Mouse (Mus musculus) C2C12 (cell line): Measurements from ENCODE around the gene Zfp941.

ENCODE experiments used
- CEBPB ChIP-seq: IDR thresholded peaks from one replicate; pipeline ENCODE4 v1.6.1; 2011; ENCODE audit warnings: low read depth, mild to moderate bottlenecking, control low read depth, moderate library complexity
- CTCF ChIP-seq: IDR thresholded peaks from one replicate; pipeline ENCODE4 v1.5.1; 2011; ENCODE audit not compliant: control insufficient read depth, insufficient read depth, insufficient read length
- USF1 ChIP-seq: IDR thresholded peaks from one replicate; pipeline ENCODE4 v1.6.1; 2011; ENCODE audit warnings: low read depth, mild to moderate bottlenecking, control low read depth, moderate library complexity

DNA sequence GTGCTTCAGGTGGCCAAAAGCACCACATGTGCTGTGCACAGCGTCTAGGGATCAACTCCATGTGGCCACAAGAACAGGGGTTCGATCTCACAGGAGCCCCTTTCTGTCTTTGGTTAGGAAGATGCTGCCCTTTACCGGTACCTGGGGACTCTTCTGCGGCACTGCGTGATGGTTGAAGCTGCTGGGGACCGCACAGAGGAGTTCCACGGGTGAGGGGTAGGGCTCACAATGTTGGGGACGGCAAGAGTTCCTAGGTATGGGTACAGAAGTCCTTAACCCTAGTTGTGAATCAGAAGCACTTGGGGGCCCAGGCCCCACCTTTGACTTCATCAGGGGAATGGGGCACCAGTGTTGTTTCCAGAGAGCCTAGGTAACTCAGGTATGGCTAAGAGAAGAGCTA lies 36.8 kb upstream of the Zfp941 start:
- TF ChIP-seq CEBPB (no peak), USF1 (no peak), CTCF (no peak)
